Mouse (Mus musculus): ENCODE results near the gene Krt83.

Krt83 gene

GRCm38 (mm10) chr15:101472952-101473528 is 18.3 kb downstream of the Krt83 start, which contains the start of gene Krt86:
TSS of gene Krt86 (plus strand) at chr15:101473478.
- DNase-seq, result no peak

GRCm38 (mm10) chr15:101469093-101469492 is 22.2 kb downstream of the Krt83 start:
- no peak for DNase-seq

GRCm38 (mm10) chr15:101463651-101464050 is 27.7 kb downstream of the Krt83 start, which contains the start of gene Krt81:
TSS of gene Krt81 (minus strand) at chr15:101463751.
- DNase-seq, result no peak

- peak; percentile 40 to 42 for DNase-seq
These were observed 32.0 kb downstream of the Krt83 start for GRCm38 (mm10) chr15:101459283-101459682.

GRCm38 (mm10) chr15:101458361-101458930 is 32.9 kb downstream of the Krt83 start:
- peak; percentile 47 to 51 for DNase-seq

- DNase-seq, result no peak
These were observed 35.4 kb downstream of the Krt83 start for GRCm38 (mm10) chr15:101455891-101456290.

GRCm38 (mm10) chr15:101455292-101455691 is 36.0 kb downstream of the Krt83 start:
- DNase-seq, result no peak

- no peak for DNase-seq
These were observed 36.5 kb downstream of the Krt83 start for GRCm38 (mm10) chr15:101454774-101455173.

- DNase-seq, result peak; percentile 93 to 95
These were observed 38.1 kb downstream of the Krt83 start for GRCm38 (mm10) chr15:101453093-101453736.

GRCm38 (mm10) chr15:101447444-101447843 is 43.9 kb downstream of the Krt83 start, which contains the start of gene Krt88:
TSS of gene Krt88 (plus strand) at chr15:101447744.
- DNase-seq, result no peak

- peak; percentile 24 to 26 for DNase-seq
These were observed 44.7 kb downstream of the Krt83 start for GRCm38 (mm10) chr15:101446572-101446971.

GRCm38 (mm10) chr15:101440837-101441236 is 50.5 kb downstream of the Krt83 start:
- DNase-seq, result no peak

GRCm38 (mm10) chr15:101438555-101438954 is 52.8 kb downstream of the Krt83 start, which contains the start of gene Krt87:
TSS of gene Krt87 (minus strand) at chr15:101438804.
- DNase-seq, result peak in 1 of 2 experiments; percentile 30

GRCm38 (mm10) chr15:101436611-101437010 is 54.7 kb downstream of the Krt83 start:
- no peak for DNase-seq
